Mouse (Mus musculus) cerebellum, adult 2 months (tissue): ENCODE measurements around the gene Nt5c2.

Experiments
- CTCF ChIP-seq: fragments of 200-500 bp; IDR thresholded peaks from 2 replicates; pipeline ENCODE4 v1.5.1; 2011; ENCODE audit warnings: low read depth, mild to moderate bottlenecking, control low read depth, low read length, moderate library complexity, borderline replicate concordance; ENCODE audit not compliant: insufficient read depth
- POLR2A ChIP-seq: fragments of 200-500 bp; IDR thresholded peaks from 2 replicates; pipeline ENCODE4 v1.6.1; 2011; ENCODE audit warnings: low read length, control low read depth, borderline replicate concordance; ENCODE audit not compliant: insufficient read depth

DNA sequence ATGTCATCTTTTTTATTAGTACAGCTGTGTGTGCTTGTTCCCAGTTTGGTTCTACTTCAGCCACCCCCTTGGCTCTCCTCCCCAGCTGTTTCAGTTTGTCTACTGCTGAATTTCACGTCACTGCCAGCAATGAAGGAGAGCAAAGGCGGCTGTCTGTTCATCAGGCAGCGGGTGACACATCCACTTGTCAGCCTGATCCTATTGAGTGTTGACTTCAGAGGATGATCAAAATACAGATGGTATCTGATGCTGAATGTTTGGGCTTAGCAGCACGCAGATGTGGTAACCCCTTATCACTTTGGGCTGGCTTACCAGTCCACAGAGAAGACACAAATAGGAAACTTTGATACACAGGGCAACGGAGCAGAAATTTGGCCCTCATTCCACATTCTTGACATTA is 168.5 kb downstream of the Nt5c2 start:
- TF ChIP-seq CTCF, result no peak
- no peak for TF ChIP-seq POLR2A
